Mouse (Mus musculus) stomach, embryonic 15.5 days (tissue): ENCODE measurements around the gene Trim25. TPM values are rescaled to one million over a fixed set of nuclear protein-coding genes. Genes with fewer than 3 reads are reported as not detected.
A peak's percentile ranks its signal among the peaks of the same experiment; 100 is the strongest.

Experiments used
- ATAC-seq: fragments of 200-750 bp; cut with Nextera tagmentation; 2 replicates; pipeline ENCODE4 v1.8.0; 2017; ENCODE audit warnings: low read depth, moderate number of reproducible peaks, moderate TSS enrichment; ENCODE audit not compliant: insufficient read depth, low FRiP score
- H3K27ac ChIP-seq: fragments of 300-500 bp; sonication (generic); 2 replicates; pipeline ENCODE4 v1.5.1; 2015; ENCODE audit warnings: mild to moderate bottlenecking, inconsistent platforms
- H3K27me3 ChIP-seq: fragments of 300-500 bp; sonication (generic); replicated peaks from 2 replicates; pipeline ENCODE4 v1.6.1; 2015; ENCODE audit warnings: inconsistent platforms
- H3K36me3 ChIP-seq: fragments of 300-500 bp; sonication (generic); 2 replicates; pipeline ENCODE4 v1.6.1; 2015; ENCODE audit warnings: inconsistent platforms
- H3K4me1 ChIP-seq: fragments of 300-500 bp; sonication (generic); 2 replicates; pipeline ENCODE4 v1.6.1; 2015; ENCODE audit warnings: inconsistent platforms
- H3K4me2 ChIP-seq: fragments of 300-500 bp; sonication (generic); 2 replicates; pipeline ENCODE4 v1.6.1; 2015; ENCODE audit warnings: mild to moderate bottlenecking, inconsistent platforms
- H3K4me3 ChIP-seq: fragments of 300-500 bp; sonication (generic); replicated peaks from 2 replicates; pipeline ENCODE4 v1.5.1; 2015; ENCODE audit warnings: inconsistent platforms
- H3K9ac ChIP-seq: fragments of 300-500 bp; sonication (generic); 2 replicates; pipeline ENCODE4 v1.6.1; 2015; ENCODE audit warnings: inconsistent platforms
- H3K9me3 ChIP-seq: fragments of 300-500 bp; sonication (generic); 2 replicates; pipeline ENCODE4 v1.6.1; 2016; ENCODE audit warnings: inconsistent platforms
- WGBS: fragments of 180-500 bp; shearing (Covaris S2); methylation state at CpG from one replicate; pipeline ENCODE4 v1.1.7; 2015; 5-methylcytosine and 5-hydroxymethylcytosine counted together
- polyA plus RNA-seq: library from polyadenylated mRNA; unstranded; fragments of >200 nt; fragmentation: Nextera tagmentation; extraction: Ambion mirVana; gene quantifications from 2 replicates; pipeline ENCODE4 v1.2.1, GENCODE M21; 2015

Trim25 gene
- 28.4 and 29.6 TPM in 2 replicates for polyA plus RNA-seq

DNA sequence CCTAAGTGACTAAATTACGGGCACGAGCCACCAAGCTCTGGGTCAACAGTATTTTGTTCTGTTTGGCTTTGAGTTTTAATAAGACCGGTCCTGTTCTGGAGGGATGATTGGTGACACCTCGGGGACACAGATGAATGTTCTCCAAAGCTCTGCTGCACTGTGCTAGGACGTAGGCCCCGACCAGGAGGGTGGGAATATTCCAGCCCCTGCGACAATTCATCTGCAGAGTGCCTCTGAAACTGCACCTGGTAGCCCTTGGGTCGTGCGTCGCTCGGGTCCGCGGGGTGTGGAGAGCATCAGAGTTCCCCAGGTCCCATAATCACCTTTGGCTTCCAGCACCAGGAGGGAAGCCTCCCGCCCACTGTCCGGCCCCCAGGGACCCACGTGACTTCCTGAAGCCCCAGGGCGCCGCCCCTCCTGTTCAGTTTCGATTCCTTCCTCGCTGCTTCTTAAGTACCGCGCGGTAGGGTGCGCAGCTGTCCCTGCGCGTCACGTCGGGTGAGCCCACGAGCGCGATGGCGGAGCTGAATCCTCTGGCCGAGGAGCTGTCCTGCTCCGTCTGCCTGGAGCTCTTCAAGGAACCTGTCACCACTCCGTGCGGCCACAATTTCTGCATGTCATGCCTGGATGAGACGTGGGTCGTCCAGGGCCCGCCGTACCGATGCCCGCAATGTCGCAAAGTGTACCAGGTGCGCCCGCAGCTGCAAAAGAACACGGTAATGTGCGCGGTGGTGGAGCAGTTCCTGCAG is at the start of gene Trim25:
Gene Trim25 (plus strand): TSS at position 403 of the 749 bp plus-strand sequence.
- Histone ChIP-seq H3K36me3 (no peaks in the 10 kb centered on the region), H3K27me3 (no peaks in the 10 kb centered on the region), H3K4me1 (peaks cover 14% of the 10 kb centered on the region), H3K4me2 (peak within 1 kb of the TSS; percentile 81), H3K27ac (peak within 1 kb of the TSS; percentile 64), H3K9ac (peak within 1 kb of the TSS; percentile 47), H3K9me3 (no peaks in the 10 kb centered on the region), H3K4me3 (peak within 1 kb of the TSS; percentile 58)
- 3% methylated on average over 48 of the region's 48 CpGs for WGBS
- peak; percentile 93 for ATAC-seq

DNA sequence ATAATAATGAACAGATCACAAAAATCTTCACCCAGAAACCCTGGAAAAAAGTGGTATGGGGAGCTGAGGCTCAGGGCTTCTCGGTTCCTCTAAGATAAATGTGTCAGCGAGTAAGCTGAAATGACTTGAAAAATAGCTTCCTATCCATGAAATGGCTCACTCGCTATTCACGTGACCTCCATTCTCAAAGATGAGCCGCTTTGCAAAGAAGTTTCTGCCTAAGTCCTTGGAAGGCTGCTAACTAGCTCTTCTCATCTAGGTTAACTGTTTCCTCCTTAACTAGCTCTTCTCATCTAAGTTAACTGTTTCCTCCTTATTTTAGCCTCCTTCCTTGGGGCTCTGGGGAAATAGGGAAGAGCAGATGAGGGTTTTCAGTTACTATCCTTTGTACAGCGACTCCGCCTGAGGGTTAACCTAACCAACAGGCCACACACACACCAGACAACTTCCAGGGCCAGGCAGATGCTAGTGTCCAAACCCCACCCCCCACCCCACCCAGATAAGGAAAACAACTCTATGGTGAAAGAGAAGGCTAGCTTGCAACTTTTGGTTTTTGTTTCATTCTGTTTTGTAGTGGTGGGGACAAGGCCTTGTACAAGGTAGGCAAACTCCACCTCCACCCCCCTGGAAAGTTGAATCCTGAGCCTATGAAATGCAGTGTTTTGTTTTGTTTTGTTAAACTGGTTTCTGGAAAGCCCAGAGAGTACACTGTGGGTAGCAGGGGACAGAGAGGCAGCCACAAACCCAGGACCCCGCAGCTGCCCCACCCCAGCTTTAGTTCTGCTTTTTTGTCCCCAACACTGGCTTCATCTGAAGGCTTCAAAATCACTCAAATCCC is 49.2 kb upstream of the Trim25 start:
- H3K4me2 ChIP-seq = no peak overlapping the region
- peaks cover 9% of the 10 kb centered on the region; the same call in 1 of the 2 replicates for H3K36me3 ChIP-seq
- H3K27me3 ChIP-seq = no peaks in the 10 kb centered on the region
- H3K9me3 ChIP-seq = no peaks in the 10 kb centered on the region
- H3K27ac ChIP-seq = no peak overlapping the region
- 0 out of 2 replicates have a peak, but pooled peaks cover 3% of the 10 kb centered on the region for H3K4me1 ChIP-seq
- no peak for ATAC-seq
- no peak overlapping the region for H3K4me3 ChIP-seq
- no peak overlapping the region for H3K9ac ChIP-seq
- 80% methylated on average over 8 of the region's 8 CpGs for WGBS

DNA sequence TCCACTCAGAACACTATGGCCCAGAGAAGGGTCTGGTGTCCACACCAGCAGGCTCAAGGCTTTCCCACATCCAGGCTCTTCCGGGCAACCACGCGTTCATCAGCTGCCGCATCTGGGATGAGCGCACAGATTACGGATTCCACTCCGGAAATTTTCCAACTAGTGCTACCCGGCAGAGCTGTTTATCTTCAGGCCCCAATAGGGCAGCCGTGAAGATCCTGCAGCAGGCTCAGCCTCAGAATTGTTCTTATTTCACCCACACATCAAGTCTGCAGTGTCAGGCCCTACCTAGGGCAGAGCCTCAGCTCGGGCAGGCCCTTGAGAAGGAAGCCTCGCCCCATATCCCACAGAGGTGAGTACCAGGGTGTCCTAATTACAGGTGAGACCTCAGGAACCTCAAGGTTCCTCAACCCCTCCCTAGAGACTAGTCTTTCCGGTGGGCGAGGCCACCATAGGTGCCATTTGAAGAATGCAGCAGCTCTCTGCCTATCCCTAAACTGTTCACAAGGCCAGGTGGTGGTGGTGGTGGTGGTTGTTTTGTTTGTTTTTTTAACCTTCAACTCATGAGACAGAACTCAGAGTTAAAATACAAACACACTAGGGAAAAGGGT is 48.4 kb upstream of the Trim25 start:
- H3K9me3 ChIP-seq = no peaks in the 10 kb centered on the region
- WGBS = 82% methylated on average over 13 of the region's 13 CpGs
- ATAC-seq = no peak
- H3K36me3 ChIP-seq = 0 out of 2 replicates have a peak, but pooled peaks cover 3% of the 10 kb centered on the region
- H3K27ac ChIP-seq = no peak overlapping the region
- no peak overlapping the region for H3K4me3 ChIP-seq
- H3K27me3 ChIP-seq = no peaks in the 10 kb centered on the region
- H3K4me2 ChIP-seq = no peak overlapping the region
- H3K4me1 ChIP-seq = 0 out of 2 replicates have a peak, but pooled peaks cover 7% of the 10 kb centered on the region
- H3K9ac ChIP-seq = no peak overlapping the region

DNA sequence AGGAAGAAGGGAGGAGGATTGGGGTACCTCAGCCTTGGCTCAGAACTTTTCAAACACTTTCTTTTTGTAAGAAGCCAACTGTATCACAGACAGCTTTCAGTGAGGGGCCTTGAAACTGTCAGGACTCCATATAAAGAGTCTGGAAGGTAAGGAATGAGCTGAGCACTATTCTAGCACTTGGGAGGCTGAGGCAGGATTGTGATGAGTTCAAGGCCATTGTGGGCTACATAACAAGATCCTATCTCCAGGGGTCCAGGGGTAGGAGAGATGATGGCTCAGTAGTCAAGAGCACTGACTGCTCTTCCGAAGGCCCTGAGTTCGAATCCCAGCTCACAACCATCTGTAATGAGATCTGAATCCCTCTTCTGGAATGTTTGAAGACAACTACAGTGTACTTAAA is 47.6 kb upstream of the Trim25 start:
- Histone ChIP-seq H3K27ac (no peak overlapping the region), H3K9me3 (no peaks in the 10 kb centered on the region), H3K27me3 (no peaks in the 10 kb centered on the region), H3K36me3 (0 out of 2 replicates have a peak, but pooled peaks cover 3% of the 10 kb centered on the region), H3K9ac (no peak overlapping the region), H3K4me2 (no peak overlapping the region), H3K4me1 (0 out of 2 replicates have a peak, but pooled peaks cover 7% of the 10 kb centered on the region), H3K4me3 (no peak overlapping the region)
- no peak for ATAC-seq
- 92% methylated on average over 2 of the region's 2 CpGs for WGBS

DNA sequence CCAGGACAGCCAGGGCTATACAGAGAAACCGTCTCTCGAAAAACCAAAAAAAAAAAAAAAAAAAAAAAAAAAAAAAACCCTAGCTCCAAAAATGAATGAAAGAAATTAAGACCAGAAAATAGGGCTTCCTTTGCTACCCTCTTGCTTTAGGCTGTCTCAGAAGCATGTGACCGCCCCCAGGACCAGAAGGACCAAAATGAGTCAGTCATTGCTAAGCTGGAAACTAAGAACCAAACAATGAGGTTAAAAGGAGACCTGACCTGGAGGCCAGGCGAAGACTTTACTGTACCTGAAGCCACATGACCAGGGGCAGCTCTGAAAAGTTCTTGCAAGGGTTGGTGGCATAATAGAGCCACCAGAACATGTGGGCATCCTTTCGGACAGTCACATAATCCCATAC is 47.1 kb upstream of the Trim25 start:
- Histone ChIP-seq H3K4me3 (no peak overlapping the region), H3K9ac (no peak overlapping the region), H3K36me3 (0 out of 2 replicates have a peak, but pooled peaks cover 3% of the 10 kb centered on the region), H3K4me2 (no peak overlapping the region), H3K9me3 (no peaks in the 10 kb centered on the region), H3K27ac (no peak overlapping the region), H3K4me1 (0 out of 2 replicates have a peak, but pooled peaks cover 7% of the 10 kb centered on the region), H3K27me3 (no peaks in the 10 kb centered on the region)
- WGBS = 93% methylated on average over 5 of the region's 5 CpGs
- no peak for ATAC-seq

DNA sequence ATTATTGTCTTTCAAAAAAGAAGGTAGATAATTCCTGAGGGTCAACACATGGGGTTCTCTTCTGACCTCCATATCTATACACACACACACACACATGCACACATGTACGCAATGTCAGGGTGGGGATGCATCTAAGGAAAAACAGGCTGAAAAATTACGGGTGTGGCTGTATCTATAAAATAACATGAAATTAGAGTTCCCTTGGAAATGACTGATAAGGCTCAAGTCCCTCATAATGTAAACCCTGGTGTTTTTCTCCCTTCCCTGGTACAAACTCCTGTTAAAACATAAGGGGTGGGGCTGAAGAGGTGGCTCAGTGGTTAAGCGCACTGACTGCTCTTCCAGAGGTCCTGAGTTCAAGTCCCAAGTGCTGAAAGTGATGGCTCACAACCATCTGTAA is 45.6 kb upstream of the Trim25 start:
- Histone ChIP-seq H3K4me2 (no peak overlapping the region), H3K4me3 (no peak overlapping the region), H3K4me1 (0 out of 2 replicates have a peak, but pooled peaks cover 7% of the 10 kb centered on the region), H3K27me3 (no peaks in the 10 kb centered on the region), H3K9me3 (no peaks in the 10 kb centered on the region), H3K36me3 (0 out of 2 replicates have a peak, but pooled peaks cover 3% of the 10 kb centered on the region), H3K9ac (no peak overlapping the region), H3K27ac (no peak overlapping the region)
- no peak for ATAC-seq
- WGBS = 80% methylated on average over 3 of the region's 3 CpGs

DNA sequence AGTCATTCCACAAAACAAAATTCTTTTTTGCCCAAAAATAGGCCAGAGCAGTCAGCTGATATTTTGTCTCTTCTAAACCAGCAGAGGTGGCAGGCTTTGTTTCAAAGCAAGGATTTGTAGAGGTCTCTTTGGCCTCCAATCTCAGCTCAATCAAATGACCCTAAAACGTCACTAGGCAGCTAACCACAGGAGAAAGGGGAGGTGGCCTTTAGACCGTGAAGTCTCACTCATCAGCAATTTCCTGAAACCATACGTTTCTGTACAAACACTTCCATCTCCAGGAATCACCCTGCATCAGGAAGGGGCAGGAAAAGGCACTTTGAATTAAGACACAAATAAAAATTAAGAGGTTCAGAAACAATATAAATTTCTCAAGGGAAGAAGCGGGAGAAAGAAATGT is 44.4 kb upstream of the Trim25 start:
- Histone ChIP-seq H3K4me1 (0 out of 2 replicates have a peak, but pooled peaks cover 7% of the 10 kb centered on the region), H3K27me3 (no peaks in the 10 kb centered on the region), H3K4me2 (peak overlapping the region; percentile 56), H3K27ac (peak overlapping the region; percentile 69; the same call in 1 of the 2 replicates), H3K4me3 (peak overlapping the region; percentile 59), H3K36me3 (0 out of 2 replicates have a peak, but pooled peaks cover 3% of the 10 kb centered on the region), H3K9me3 (no peaks in the 10 kb centered on the region), H3K9ac (0 out of 2 replicates have a peak overlapping the region, but pooled peaks have one; percentile 16)
- under 1% methylated on average over 4 of the region's 4 CpGs for WGBS
- peak; percentile 44; the same call in 1 of the 2 replicates for ATAC-seq

DNA sequence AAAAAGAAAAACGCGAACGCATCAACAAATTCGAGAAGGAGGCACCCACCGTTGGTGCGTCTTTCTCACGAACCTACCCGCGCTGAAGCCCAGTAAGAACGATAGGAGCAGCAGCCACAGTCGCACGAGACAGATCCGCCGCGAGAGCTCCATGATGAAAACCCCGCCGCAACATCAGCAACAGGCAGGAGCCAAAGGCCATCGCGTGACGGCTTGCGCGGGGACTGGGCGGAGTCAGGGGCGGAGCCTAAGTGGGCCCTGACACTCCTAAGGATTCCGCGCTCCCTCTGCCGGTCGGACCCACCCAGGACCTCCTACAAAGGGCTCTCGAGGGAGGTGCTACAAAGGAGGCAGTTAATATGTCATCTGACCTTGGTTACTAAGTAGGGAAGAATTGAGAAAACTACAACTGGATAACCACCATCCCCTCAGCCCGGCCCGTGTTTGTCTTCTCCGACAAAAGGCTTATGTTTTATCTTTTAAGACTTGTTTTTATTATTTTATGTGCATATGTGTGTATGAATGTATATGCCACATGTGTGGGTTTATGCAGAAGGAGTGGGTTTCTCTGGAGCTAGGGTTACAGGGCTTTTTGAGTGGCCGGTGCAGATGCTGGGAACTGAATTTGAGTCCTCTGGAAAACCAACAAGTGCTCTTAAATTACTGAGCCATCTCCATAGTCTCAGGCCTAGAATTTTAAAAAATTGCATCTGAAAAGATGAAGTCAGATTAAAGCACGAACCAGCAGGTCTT is 43.8 kb upstream of the Trim25 start, which contains the start of gene Scpep1:
Gene Scpep1 (minus strand): TSS at position 249 of the 753 bp plus-strand sequence.
- Histone ChIP-seq H3K27me3 (no peaks in the 10 kb centered on the region), H3K36me3 (0 out of 2 replicates have a peak, but pooled peaks cover 3% of the 10 kb centered on the region), H3K4me3 (peak within 1 kb of the TSS; percentile 59), H3K9me3 (no peaks in the 10 kb centered on the region), H3K4me1 (0 out of 2 replicates have a peak, but pooled peaks cover 7% of the 10 kb centered on the region), H3K4me2 (peak within 1 kb of the TSS; percentile 56), H3K27ac (peak within 1 kb of the TSS; percentile 69; the same call in 1 of the 2 replicates), H3K9ac (0 out of 2 replicates have a peak within 1 kb of the TSS, but pooled peaks have one; percentile 16)
- 4% methylated on average over 34 of the region's 34 CpGs for WGBS
- ATAC-seq = peak; percentile 97

DNA sequence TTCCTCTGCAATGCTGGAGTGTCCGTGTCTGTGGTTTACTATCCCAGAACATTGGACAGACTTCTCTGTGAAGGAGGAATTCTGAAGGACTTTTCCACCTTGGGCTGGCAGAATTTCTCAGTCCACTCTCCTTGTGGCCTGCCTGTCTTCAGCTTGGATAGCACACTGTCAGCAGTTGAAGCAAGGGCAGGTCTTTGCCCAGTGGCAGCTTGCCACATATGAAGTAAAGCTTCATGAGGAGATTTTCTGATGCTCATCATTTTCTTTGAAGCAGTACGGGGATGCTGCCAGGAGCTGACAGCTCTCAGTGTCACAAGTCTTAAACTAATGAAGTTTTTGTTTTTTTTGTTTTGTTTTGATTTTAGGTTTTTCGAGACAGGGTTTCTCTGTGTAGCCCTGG is 40.3 kb upstream of the Trim25 start:
- Histone ChIP-seq H3K4me3 (no peak overlapping the region), H3K4me1 (0 out of 2 replicates have a peak, but pooled peaks cover 4% of the 10 kb centered on the region), H3K36me3 (no peaks in the 10 kb centered on the region), H3K27ac (no peak overlapping the region), H3K9me3 (no peaks in the 10 kb centered on the region), H3K9ac (no peak overlapping the region), H3K4me2 (no peak overlapping the region), H3K27me3 (no peaks in the 10 kb centered on the region)
- 73% methylated on average over 3 of the region's 3 CpGs for WGBS
- ATAC-seq = no peak

DNA sequence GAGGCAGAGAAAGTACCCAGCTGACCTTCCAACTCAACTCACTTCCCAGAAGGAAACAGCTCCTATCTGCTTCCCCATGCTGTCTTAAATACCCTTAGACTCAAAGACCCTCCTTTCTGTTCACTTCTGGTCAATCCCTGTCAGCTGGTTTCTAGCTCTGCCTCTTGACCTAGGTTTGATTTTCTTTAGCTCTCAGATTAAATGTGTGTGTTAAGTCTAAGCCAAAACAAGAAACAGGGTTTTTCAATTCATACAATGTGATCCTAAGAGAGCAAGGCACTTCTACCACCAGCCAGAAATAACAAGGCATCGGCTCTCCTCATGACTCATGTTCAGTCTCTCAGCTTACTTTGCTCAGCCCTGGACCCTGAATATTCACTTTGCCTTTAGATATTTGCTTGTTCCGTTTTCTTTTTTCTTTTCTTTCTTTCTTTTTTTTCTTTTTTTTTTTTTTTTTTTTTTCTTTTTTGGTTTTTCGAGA is 32.3 kb upstream of the Trim25 start, which contains the start of gene Elobl:
Gene Elobl (minus strand): TSS at position 51 of the 481 bp plus-strand sequence.
- 93% methylated on average over 2 of the region's 3 CpGs for WGBS
- Histone ChIP-seq H3K4me1 (no peaks in the 10 kb centered on the region), H3K27ac (no peak within 1 kb of the TSS), H3K4me3 (no peak within 1 kb of the TSS), H3K9me3 (no peaks in the 10 kb centered on the region), H3K36me3 (no peaks in the 10 kb centered on the region), H3K4me2 (no peak within 1 kb of the TSS), H3K27me3 (no peaks in the 10 kb centered on the region), H3K9ac (no peak within 1 kb of the TSS)
- ATAC-seq = no peak
